Mouse (Mus musculus) layer of hippocampus, postnatal 14 days (tissue): ENCODE data around the gene Enpp3. TPM values are rescaled to one million over a fixed set of nuclear protein-coding genes. Genes with fewer than 3 reads are reported as not detected.

ENCODE experiments used
- DNase-seq, 2 experiments: peaks; one replicate each; pipeline ENCODE4 v3.0.0; 2021 to 2022; ENCODE audit warnings: low spot score in 2 of 2, mixed read lengths in 1 of 2
- total RNA-seq, 2 experiments: library from RNA; stranded (reverse); gene quantifications; 2 replicates each; pipeline ENCODE4 v1.2.3; 2021

Gene Enpp3
- total RNA-seq, 2 experiments from 2014 or later: 0.88 to 2.1 TPM

DNA sequence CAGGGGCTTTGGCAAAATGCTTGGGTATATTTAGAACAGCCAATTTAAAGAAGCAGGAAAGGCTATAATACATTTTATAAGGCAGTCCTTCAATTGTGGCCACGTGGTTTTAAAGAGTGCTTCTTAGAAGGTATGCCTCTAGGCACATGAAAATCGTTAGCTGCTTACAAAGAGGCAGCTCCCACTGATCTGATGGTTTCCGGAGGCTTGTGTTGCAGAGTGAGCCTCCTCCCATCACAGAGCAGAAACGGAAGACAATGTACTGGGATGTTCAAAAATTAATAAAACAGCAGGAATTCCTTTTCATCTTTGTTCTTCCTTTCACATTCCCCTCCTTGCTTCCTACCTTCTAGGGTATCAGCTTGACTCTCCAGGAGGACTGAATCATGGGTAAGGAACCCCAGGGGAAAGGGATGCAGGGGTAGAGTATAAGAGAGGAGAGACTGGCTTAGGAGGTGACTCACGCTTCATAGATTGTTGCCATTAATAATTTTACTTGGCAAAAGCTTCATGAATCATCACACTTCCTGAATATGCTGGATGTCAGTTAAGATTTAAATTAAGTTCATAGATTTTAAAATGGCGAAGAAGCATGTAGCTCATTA is 77.4 kb downstream of the Enpp3 start:
- DNase-seq: peak in 1 of 2 experiments; percentile 10

DNA sequence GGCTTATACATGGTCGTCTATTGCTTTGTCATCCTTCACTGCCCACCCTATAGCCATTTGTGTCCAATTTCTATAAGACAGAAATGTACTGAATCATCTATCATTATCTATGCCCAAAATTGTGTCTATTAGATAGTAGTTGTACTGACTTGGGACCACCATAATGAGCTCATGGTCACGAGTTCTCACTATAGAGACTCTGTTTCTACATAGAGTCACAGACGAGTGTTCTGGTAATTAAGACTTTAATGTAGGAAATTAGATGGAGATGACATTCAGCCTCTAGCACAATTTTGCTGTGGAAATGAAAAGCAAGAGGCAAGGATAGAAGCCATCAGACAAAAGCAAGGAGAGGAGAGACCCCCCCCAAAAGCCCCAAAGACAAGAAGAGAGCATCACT is 78.0 kb downstream of the Enpp3 start:
- DNase-seq: no peak

DNA sequence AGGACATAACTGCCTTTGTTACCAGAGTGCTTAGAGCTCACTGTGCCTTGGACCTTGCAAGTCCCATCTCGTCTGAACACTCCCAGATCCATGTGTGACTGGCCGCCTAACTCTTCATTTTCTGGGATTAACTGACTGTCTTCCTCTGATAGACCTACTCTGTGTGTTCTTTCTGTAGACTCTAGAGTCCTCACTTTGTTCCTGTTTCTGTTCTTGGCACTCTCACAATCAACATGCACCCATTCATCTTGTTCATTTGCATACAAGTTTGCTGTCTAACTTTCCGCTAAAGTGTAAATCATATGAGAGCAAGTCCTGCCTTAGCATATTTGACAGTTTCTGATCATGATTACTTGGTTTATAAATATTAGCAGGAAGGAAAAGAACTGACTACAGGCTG is 79.4 kb downstream of the Enpp3 start:
- DNase-seq: no peak

DNA sequence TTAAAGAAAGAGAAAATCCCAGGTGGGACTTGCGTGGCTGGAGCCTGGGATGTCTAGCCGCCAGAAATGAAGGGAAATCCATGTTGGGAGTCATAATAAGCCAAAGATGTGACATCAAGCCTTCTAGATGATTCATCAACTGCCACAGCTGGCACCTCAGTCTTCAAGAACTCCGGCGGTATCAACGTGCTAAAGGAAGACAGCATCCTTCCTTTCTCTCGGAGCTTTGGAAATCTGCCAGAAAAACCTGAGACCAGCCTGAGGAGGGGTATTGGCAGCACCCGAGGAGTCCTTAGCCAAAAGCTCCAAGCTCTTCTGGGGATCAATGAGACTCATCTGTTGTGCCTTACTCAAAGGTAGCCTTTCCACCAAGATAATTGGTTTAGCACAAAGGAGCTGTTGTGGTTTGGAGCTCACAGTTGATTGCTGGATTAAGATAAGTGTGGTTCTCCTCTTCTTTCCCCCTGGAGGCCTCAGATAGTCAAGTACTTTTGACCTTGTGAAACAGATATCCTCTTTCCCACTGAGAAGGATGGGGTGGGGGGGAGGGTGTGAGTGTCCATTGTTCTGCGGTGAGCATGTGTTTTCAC is 84.2 kb downstream of the Enpp3 start:
- no peak for DNase-seq

DNA sequence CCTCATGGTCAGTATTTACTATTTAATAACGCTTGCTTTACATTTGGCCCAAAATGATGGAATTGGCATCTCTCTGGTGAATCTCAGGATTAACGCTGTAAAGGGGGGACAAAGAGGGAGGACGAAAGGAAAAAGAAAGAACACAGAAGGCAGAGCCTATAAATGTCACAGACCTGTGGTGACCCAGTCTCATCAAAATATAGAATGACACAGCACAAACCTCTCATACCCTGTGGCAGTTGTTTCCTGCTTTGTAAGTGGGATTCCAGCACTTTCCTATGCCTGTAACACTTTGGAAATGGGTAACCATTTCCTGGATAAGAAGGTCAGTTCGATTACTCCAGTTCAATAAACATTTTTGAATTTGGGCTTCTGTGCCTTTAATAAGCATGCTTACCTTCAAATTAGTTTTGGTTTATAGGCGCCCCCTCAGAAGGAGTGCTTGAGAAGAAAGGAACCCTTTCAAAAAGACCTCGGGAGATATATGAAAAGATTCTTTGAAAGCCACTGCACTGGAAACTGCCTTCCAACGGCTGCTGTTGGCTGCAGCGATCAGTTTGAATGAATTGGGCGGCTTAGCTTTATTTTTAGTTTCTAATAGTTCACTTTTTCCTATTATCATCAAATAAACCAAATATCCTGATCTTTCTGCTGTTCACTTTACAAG is 87.6 kb downstream of the Enpp3 start:
- DNase-seq: no peak

DNA sequence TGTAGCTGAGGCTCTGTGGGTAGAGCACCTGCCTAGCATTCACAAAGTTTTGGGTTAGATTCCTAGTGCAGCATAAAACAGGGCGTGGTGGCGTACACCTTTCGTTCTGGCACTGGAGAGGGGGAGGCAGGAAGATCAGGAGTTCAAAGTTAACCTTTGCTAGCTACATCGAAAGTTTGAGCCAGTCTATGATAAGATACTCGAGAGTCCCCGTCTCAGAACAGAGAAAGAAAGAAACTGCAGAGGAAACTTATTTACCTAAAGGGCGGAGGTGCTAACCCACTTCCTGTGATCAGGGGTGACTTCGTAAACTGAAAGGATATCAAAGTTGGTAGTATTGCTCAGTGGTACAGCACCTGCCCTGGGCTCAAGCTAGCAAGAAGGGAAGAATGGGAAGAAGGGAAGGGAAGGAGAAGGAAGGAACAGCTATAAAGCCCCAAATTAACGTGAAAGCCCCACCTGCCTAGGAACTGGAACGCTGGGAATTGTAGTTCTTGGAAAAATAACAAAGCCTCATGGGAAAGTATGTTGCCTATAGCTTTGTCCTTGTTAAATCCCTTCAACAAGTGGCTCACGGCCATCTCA is 88.3 kb downstream of the Enpp3 start:
- DNase-seq: peak in 1 of 2 experiments; percentile 12

DNA sequence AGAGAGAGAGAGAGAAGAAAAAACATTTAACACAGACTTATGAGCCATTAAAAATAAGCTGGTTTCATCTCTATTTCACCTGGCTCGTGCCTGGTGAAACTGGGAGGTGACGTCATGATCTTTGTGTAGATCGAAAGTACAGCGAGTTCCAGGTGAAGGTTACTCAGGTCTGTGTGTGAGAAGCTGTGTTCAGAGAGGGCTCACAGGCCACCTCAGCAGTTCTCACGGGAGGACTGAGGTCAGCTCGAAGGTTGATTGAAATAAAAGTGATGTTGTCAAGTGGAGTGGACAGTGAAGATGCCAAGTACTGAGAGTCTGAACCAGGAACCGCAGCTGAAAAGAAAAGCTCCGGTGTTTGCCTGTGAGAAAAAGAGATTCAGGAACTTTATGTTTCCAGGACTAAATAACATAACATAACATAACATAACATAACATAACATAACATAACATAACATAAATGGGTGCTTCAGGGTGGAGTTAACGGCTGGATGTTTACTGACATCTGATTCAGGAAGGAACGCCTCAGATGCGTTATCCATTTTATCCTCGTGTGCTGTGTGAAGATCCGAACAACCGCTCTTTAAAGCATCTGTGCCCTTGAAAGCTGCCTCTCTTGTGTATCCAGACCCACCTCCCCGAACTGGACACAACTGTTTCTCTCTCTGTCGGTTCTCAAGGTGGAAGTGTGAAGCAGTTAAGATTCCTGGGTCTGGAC is 88.9 kb downstream of the Enpp3 start:
- DNase-seq: no peak

DNA sequence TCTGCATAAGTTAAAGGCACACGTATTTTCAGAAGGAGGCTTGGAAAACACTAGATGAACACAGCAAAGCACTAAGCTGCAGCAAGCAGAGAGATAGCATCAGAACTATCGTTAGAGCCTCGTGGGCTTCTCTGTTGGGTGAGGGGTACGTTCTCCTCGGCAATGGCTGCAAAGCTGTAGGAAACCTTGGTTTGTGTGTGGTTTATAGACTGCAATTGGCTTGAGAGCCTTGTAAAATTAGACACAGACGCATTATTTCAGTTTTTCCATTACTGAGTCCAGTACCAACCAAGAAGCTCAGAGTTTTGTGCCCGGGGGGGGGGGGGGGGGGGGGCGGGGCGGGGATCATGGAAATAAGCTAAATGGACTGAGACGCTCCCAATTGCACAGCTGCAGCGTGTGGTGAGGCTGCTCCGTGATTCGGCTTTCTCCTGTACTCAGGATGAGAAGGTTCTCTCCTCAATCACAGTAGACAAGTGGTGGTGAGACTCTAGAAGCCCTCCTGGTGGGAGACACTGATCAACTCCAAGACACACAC is 99.6 kb downstream of the Enpp3 start:
- DNase-seq: no peak

DNA sequence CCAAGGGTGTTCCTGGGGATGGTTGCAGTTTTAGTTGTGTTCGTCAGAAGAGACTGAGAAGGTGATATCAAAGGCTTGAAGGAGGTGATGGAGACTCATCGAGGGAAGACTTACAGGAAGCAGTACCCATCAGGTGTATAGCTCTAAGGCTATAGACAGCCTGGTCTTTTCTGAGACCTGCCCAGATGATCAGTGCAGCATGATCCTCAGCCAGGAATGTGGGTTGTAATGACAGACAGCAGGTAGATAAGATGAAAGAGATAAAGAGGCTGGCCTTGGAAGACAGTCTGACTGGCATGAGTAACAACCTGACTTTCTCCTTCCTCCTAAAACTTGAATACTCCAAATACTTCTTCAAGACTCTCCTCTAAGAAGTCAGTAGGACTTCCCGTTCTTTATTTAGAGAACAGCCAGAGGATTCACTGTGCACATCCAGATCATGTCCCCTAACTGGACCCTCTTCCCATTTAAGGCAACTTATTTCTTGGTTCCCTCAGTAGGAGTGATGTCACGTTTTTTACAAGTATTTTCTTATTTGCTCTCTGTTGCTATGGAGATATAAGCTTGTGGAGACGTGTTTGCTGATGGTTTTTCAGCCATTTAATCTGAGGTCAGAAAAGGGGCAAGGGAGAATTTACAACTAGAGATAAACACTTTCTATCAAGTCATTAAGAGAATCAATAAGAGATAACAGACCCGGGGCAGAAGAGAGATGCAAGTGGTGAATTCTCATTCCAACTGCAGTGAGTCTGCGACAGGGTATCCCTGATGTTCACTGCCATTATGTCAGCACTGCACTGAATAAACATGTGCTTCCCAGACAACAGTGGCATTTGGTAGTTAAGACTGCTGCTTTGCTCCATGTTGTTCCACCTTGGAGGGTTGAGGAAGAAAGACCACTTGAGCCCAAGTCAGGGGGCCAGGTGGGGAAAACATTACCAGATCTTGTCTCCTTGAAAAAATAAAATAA is 101.1 kb downstream of the Enpp3 start:
- DNase-seq: no peak

DNA sequence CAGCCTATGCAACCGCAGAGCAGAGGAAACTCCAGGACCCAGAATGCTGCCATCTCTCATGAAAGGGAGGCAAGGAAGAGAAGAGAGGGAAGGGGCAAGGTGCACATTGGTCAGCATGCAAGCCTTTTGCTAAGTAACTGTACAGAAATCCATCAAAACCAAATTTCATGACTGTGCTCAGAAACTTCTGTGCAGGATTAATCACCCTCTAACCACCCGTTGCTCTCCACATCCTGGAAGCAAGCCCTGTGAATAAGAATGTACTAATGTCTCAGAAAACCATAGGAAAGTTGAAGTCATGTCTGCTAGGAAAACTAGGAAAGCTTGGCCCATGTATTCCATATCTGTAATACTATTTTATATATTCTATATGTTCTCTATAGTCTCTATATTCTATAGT is 103.5 kb downstream of the Enpp3 start:
- DNase-seq: no peak

DNA sequence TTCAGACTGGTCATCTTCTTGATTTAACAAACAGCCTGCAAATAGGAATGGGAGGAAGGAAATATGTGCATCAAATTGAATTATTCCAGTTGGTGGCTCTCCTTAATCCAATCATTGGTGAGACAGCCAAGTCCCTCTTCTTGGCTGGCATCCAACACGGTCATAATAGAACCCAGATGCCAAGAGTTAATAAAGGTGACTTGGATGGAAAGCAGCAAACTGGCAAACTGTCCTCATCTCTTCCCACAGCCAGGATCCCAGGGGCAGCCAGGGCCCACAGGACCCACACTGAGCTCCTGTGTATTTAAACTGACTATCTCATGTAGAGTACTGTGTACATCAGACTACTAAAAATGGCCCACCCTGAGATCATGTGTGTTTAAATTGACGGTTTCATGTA is 104.2 kb downstream of the Enpp3 start:
- DNase-seq: no peak

DNA sequence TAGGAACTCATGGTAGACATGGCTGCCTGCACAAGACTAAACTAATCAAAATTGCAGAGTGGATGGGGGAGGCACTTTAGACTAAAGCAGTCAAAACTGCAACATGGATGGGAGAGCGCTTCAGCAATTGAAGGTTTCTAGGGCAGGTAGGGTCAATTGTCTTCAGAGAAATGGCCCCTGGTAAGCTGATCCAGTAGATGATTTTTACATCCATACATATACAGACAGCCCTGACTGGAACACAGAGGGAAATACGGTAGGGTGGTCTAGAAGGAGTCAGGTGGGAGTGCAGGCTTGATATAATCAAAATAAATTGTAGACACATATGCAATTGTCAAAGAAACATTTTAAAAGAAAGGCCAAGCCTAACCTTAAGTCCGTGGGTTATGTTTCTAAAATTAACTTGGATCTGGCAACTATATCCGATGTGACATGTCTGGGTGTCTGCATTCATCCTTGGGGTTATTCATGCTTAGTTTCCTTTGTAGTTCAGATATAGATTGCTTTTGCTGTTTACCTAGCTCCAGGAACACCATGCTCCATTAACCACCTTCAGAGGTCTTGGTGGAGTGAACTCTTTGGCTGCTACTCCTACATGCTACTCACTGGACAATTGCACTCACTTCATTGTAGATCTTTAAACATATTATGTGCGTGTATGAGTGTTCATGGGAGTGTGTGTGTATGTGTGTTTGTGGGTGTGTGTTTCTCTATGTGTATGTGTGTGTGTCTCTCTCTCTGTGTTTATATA is 107.4 kb downstream of the Enpp3 start:
- no peak for DNase-seq

DNA sequence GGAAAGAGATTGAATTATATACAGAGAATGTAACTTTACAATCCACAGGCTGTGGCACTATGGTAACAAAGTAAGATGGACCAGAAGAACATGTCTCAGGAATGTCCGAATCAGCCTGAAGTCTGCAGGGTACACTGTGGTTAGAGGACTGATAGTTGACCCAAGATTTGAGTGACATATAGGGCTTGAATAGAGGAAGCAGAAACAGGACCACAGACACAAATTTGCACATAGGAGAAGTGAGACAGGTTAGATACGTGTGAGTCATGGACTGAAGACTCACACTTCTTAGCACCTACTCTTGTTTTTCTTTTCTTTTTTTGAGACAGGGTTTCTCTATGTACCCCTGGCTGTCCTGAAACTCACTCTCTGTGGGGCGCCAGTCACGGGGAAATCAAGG is 115.1 kb downstream of the Enpp3 start:
- no peak for DNase-seq

DNA sequence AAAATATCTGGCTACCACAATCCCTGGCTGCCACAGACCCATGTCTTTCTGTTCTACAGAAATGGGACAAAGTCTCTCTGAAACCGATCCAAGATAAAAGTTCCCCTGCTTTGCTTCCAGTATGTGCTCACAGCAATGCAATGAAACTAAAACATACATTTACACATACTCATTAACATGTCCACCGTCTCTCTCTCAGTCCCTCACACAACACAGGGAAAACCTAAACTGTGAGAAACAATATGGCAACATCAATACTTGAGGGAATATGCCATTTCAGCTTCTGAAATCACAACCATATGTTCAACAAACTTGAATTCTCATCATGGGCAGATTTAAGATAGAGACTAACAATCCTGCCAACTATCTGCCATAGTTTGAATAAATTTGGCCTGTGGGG is 117.4 kb downstream of the Enpp3 start:
- no peak for DNase-seq

Other genes starting within 250 kb of the Enpp3 start
- gene Ccn2, start 247.4 kb downstream of the Enpp3 start, total RNA-seq: 10 to 100 TPM; 11.6 to 12.1 TPM
- gene Enpp1, start 130.7 kb downstream of the Enpp3 start, total RNA-seq: 1 to 10 TPM; 4.2 to 5.6 TPM
- gene Med23, start 27.2 kb upstream of the Enpp3 start, total RNA-seq: 10 to 100 TPM; 26.2 to 29.0 TPM
- not detected for gene Arg1, start 84.7 kb upstream of the Enpp3 start, total RNA-seq